19 mouse cellular contexts compared by ENCODE assay signal in the genomic region with DNA sequence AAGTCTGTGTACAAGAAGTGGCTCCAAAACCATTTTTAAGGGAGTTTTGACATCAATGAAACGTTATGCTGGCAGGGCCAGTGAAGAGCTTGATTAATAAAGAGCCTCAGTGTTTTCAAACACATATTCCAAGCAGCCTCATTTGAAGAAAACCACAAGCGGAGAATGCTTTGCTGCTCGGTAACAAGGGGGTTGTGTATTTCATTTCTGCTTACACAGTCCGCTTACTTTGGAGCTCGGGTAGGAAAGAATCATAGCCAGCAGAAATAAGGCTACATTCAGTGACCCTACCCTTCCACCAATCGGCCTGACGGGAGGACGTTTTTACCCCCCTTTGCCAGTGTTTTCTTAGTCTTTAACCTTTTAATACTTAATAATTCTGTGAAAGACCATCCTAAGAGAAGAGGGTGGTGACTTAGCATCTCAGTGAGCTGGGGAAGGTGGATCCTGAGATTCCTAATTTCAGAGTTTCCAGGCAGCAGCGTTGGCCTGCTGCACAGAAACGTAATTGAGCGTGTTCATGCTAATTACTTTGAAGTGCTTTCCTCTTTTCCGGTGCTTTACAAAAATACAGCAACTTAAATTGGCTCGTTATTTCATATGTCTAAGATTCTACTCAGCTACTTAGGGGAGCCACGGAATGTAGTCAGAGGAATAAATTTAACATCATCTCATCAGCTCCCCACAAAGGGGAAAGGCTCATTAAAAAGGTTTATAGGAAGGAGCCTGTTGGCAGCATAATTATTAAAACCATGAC.
A peak's percentile ranks its signal among the peaks of the same experiment; 100 is the strongest.
DNase-seq lines count a peak whose midpoint lies in the region; ATAC-seq and TF ChIP-seq lines count a peak whose summit lies in the region.
"Had no signal": no experiment of that assay in that cellular context is flagged by ENCODE, and none has a peak within 500 bp of the region (broad histone marks: within the 10 kb centered on the region; RNA-seq: fewer than 3 reads in every experiment).

No protein-coding gene starts in this region.

- H3K9me3 ChIP-seq in midbrain, embryonic 15.5 days, result no peaks in the 10 kb centered on the region
- H3K9me3 ChIP-seq in midbrain, embryonic 14.5 days (ENCODE audit: control insufficient read depth, low read length), result no peaks in the 10 kb centered on the region
- H3K9me3 ChIP-seq in forebrain, embryonic 16.5 days (ENCODE audit: control insufficient read depth, low read length), result no peaks in the 10 kb centered on the region
- H3K9me3 ChIP-seq: embryonic facial prominence, embryonic 12.5 days; liver, embryonic 12.5 days; neural tube, embryonic 13.5 days had no signal

- peak; percentile 48 for DNase-seq in heart, adult 11 months
- DNase-seq in heart, adult 18-20 months, result no peak
- DNase-seq in midbrain, embryonic 14.5 days, result no peak
- peak; percentile 76 for DNase-seq in brain, embryonic 14.5 days (ENCODE audit: low read depth)
- no peak for DNase-seq in gastrocnemius, postnatal 25 days
- DNase-seq in thymus, postnatal 25 days, result no peak
- DNase-seq: adrenal gland, adult 8-10 months; cerebellum, adult 2 months; gastrocnemius, postnatal 10 days; kidney, adult 18-20 months; kidney, postnatal 10 days; lung, embryonic 14.5 days had no signal

- no peaks in the 10 kb centered on the region for H3K27me3 ChIP-seq in midbrain, embryonic 15.5 days (replicated peaks)
- H3K27me3 ChIP-seq in midbrain, embryonic 14.5 days (ENCODE audit: control insufficient read depth, insufficient read depth, low read length), result no peaks in the 10 kb centered on the region
- no peaks in the 10 kb centered on the region for H3K27me3 ChIP-seq in forebrain, embryonic 16.5 days (replicated peaks; ENCODE audit: control insufficient read depth, insufficient read depth, low read length)
- H3K27me3 ChIP-seq: embryonic facial prominence, embryonic 12.5 days; liver, embryonic 12.5 days; neural tube, embryonic 13.5 days had no signal

- no peaks in the 10 kb centered on the region for H3K4me1 ChIP-seq in midbrain, embryonic 15.5 days
- H3K4me1 ChIP-seq in midbrain, embryonic 14.5 days (ENCODE audit: control insufficient read depth, insufficient read depth, low read length), result no peaks in the 10 kb centered on the region
- H3K4me1 ChIP-seq in forebrain, embryonic 16.5 days (replicated peaks; ENCODE audit: control insufficient read depth, insufficient read depth, low read length), result peaks cover 5% of the 10 kb centered on the region
- H3K4me1 ChIP-seq: embryonic facial prominence, embryonic 12.5 days; liver, embryonic 12.5 days; neural tube, embryonic 13.5 days had no signal

- 53% methylated on average over 14 of the region's 14 CpGs for WGBS in midbrain, embryonic 15.5 days
- 68% methylated on average over 14 of the region's 14 CpGs for WGBS in midbrain, embryonic 14.5 days
- WGBS in forebrain, embryonic 16.5 days, result 9% methylated on average over 14 of the region's 14 CpGs

- 0 out of 2 replicates have a peak, but pooled peaks have one; percentile 37 for ATAC-seq in midbrain, embryonic 15.5 days (replicated peaks)
- ATAC-seq in midbrain, embryonic 14.5 days (ENCODE audit: low FRiP score, low TSS enrichment), result no peak
- ATAC-seq in forebrain, embryonic 16.5 days, result peak; percentile 84
- ATAC-seq: liver, embryonic 12.5 days had no signal

- H3K9ac ChIP-seq in midbrain, embryonic 15.5 days, result no peak overlapping the region
- H3K9ac ChIP-seq in midbrain, embryonic 14.5 days (replicated peaks; ENCODE audit: low read length), result no peak overlapping the region
- no peak overlapping the region for H3K9ac ChIP-seq in forebrain, embryonic 16.5 days (replicated peaks; ENCODE audit: low read depth, low read length)
- H3K9ac ChIP-seq: embryonic facial prominence, embryonic 12.5 days; liver, embryonic 12.5 days; lung, embryonic 14.5 days; neural tube, embryonic 13.5 days had no signal

- H3K27ac ChIP-seq in midbrain, embryonic 15.5 days, result no peak overlapping the region
- H3K27ac ChIP-seq in midbrain, embryonic 14.5 days (replicated peaks; ENCODE audit: low read depth, low read length), result no peak overlapping the region
- H3K27ac ChIP-seq in forebrain, embryonic 16.5 days (ENCODE audit: low read length), result no peak overlapping the region
- H3K27ac ChIP-seq: embryonic facial prominence, embryonic 12.5 days; liver, embryonic 12.5 days; macrophage; neural tube, embryonic 13.5 days had no signal

- no peak for TF ChIP-seq CTCF in brain, embryonic 14.5 days (IDR thresholded peaks at IDR 0.05; ENCODE audit: borderline replicate concordance, extremely low read depth, insufficient read depth, insufficient read length)

- no peak overlapping the region for H3K4me3 ChIP-seq in midbrain, embryonic 15.5 days
- H3K4me3 ChIP-seq in midbrain, embryonic 14.5 days (replicated peaks; ENCODE audit: low read depth, low read length), result no peak overlapping the region
- H3K4me3 ChIP-seq in forebrain, embryonic 16.5 days (replicated peaks; ENCODE audit: low read length), result no peak overlapping the region
- H3K4me3 ChIP-seq: embryonic facial prominence, embryonic 12.5 days; liver, embryonic 12.5 days; neural tube, embryonic 13.5 days had no signal

- no peak for TF ChIP-seq POLR2A in brain, embryonic 14.5 days (IDR thresholded peaks at IDR 0.05; ENCODE audit: borderline replicate concordance, extremely low read depth, insufficient read depth, insufficient read length, poor library complexity, severe bottlenecking)

- no peak overlapping the region for H3K4me2 ChIP-seq in midbrain, embryonic 15.5 days
- H3K4me2 ChIP-seq in midbrain, embryonic 14.5 days (ENCODE audit: low read length), result no peak overlapping the region
- H3K4me2 ChIP-seq in forebrain, embryonic 16.5 days (ENCODE audit: low read length), result peak overlapping the region; percentile 31
- H3K4me2 ChIP-seq: embryonic facial prominence, embryonic 12.5 days; heart, embryonic 11.5 days; liver, embryonic 12.5 days; lung, embryonic 14.5 days; neural tube, embryonic 13.5 days had no signal

- no peaks in the 10 kb centered on the region for H3K36me3 ChIP-seq in midbrain, embryonic 15.5 days (replicated peaks)
- H3K36me3 ChIP-seq in midbrain, embryonic 14.5 days (ENCODE audit: control insufficient read depth, insufficient read depth, low read length), result no peaks in the 10 kb centered on the region
- no peaks in the 10 kb centered on the region for H3K36me3 ChIP-seq in forebrain, embryonic 16.5 days (ENCODE audit: control insufficient read depth, insufficient read depth)
- H3K36me3 ChIP-seq: embryonic facial prominence, embryonic 12.5 days; liver, embryonic 12.5 days; neural tube, embryonic 13.5 days had no signal

Comparison
In these comparisons a context has a peak if more than half of its experiments do, and no peak if none do; other contexts are left out.
1. DNase-seq: peak in heart, adult 11 months (single experiment) and brain, embryonic 14.5 days (single experiment); none in heart, adult 18-20 months (0 of 2), midbrain, embryonic 14.5 days (single experiment), gastrocnemius, postnatal 25 days (single experiment) and thymus, postnatal 25 days (single experiment).